Mouse (Mus musculus) left cerebral cortex, adult 6 months (tissue): ENCODE results near the gene Vmn2r116. TPM values are rescaled to one million over a fixed set of nuclear protein-coding genes. Genes with fewer than 3 reads are reported as not detected.

Source experiments
- long read RNA-seq, 2 experiments: library from polyadenylated mRNA; unstranded; transcript quantifications; one replicate each; pipeline ENCODE4 v2.0.0; 2019 to 2020
- polyA plus RNA-seq: library from polyadenylated mRNA; unstranded; fragments of <200 nt; fragmentation: Nextera tagmentation; gene quantifications from 2 replicates; pipeline ENCODE4 v1.2.3, GENCODE M21; 2021

The Vmn2r116 gene
- polyA plus RNA-seq, result not detected in 2 replicates
- long read RNA-seq, experiment 1, result 0 reads
- long read RNA-seq, experiment 2, result 0 reads

GRCm38 (mm10) chr17:23384304-23384703 is at the start of gene Vmn2r116:
Gene Vmn2r116, plus strand, starts transcription at chr17:23384604.

GRCm38 (mm10) chr17:23343441-23343840 is 41.0 kb upstream of the Vmn2r116 start, which contains the start of gene Vmn2r115:
Gene Vmn2r115, plus strand, starts transcription at chr17:23343741.

Other genes with a start within 250 kb of the Vmn2r116 start
- 5.1 and 5.2 TPM in 2 replicates for gene Zfp40, start 191.4 kb upstream of the Vmn2r116 start, polyA plus RNA-seq
- gene Vmn2r114, start 72.1 kb upstream of the Vmn2r116 start, polyA plus RNA-seq, result not detected in 2 replicates
- not detected in 2 replicates for gene Vmn2r115, start 40.9 kb upstream of the Vmn2r116 start, polyA plus RNA-seq
- not detected in 2 replicates for gene Vmn2r117, start 95.1 kb downstream of the Vmn2r116 start, polyA plus RNA-seq
- 7.5 and 9.3 TPM in 2 replicates for gene Zfp213, start 179.6 kb downstream of the Vmn2r116 start, polyA plus RNA-seq
- gene Zfp13, start 214.9 kb downstream of the Vmn2r116 start, polyA plus RNA-seq, result 14.4 TPM in 2 replicates
- gene Zscan10, start 216.3 kb downstream of the Vmn2r116 start, polyA plus RNA-seq, result 0.06 TPM in 1 of 2 replicates, not detected in the other